Mouse (Mus musculus): ENCODE measurements around the gene Ddo. TPM values are rescaled to one million over a fixed set of nuclear protein-coding genes. Genes with fewer than 3 reads are reported as not detected.

Ddo gene
- polyA plus RNA-seq (2014; fragmentation: Nextera tagmentation; extraction: Ambion mirVana): 0.08 and 0.18 TPM in 2 replicates

DNA sequence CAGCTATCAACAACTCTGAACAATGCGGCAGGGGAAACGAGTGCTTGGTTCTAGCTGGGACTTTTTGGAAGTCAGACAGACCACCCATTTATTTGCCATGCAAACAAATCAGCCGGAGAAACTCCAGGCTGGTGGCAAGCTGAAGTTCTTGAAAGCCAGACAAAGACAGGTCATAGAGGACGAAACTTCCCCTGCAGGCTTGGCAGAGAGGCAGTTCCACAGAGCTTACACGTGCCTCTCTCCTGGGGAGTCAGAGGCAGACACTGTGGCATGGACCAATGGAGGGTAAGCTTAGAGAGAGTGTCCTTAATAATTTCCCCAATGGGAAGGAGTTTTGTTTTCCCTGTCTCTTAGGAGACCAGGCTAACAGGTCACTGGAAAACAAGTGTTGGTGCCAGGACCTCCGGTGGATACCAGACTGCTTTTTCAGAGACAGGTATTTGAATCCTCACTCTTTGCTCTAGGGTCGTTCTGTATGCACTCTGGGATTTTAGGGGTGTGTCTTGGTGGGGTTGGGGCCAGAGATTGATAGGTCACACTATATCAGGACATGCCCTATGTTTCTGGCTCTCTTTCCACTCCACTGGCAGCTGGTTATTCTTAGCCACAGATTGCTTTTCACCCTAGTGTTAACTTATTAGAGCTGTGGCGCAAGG lies at the start of gene Ddo:
Gene Ddo (plus strand): TSS at position 356 of the 656 bp plus-strand sequence.
- no peaks in the 10 kb centered on the region for H3K36me3 ChIP-seq (ENCODE audit: control insufficient read depth, insufficient read depth, low read length)
- H3K27me3 ChIP-seq (ENCODE audit: control insufficient read depth, insufficient read depth, low read length): no peaks in the 10 kb centered on the region
- WGBS: 80% methylated on average over 8 of the region's 8 CpGs
- no peak within 1 kb of the TSS for H3K27ac ChIP-seq (ENCODE audit: low read depth, low read length)
- H3K9me3 ChIP-seq (ENCODE audit: control insufficient read depth, low read length): no peaks in the 10 kb centered on the region
- no peak within 1 kb of the TSS for H3K4me2 ChIP-seq
- H3K4me1 ChIP-seq (ENCODE audit: control insufficient read depth, insufficient read depth, low read length): no peaks in the 10 kb centered on the region
- no peak within 1 kb of the TSS for H3K9ac ChIP-seq (ENCODE audit: low read length)
- no peak within 1 kb of the TSS for H3K4me3 ChIP-seq (ENCODE audit: low read depth, low read length)
- ATAC-seq (ENCODE audit: low FRiP score) (no peak), DNase-seq (ENCODE audit: low spot score, missing footprints) (no peak)

DNA sequence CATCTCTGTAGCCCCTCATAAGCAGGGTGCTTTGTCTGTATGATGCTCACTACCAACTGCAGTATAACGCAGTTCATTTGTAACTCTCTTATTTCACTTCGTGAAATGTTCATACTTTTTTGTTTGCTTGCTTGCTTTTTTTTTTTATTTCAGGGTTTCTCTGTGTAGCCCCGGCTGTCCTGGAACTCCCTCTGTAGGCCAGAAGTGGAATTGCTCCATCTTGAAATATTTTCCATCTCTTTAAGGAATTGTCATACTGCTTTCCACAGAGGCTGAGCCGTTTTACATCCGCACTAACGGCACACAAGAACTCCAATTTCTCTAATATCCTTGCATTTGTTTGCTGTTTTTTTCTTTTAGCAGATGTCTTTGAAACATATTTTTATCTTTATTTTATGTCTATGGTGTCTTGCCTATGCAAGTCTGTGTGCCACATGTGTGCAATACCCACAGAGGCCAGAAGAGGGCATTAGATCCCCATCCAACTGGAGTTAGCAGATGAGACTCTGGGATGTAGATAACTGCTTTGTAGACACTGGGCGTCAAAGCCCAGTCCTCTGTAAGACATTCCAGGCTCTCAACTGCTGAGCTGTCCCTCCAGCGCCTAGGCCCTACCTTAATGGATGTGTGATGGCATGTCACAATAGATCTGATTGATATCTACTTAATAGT lies 46.1 kb upstream of the Ddo start:
- no peak for ATAC-seq (ENCODE audit: low FRiP score)
- no peak overlapping the region for H3K27ac ChIP-seq (ENCODE audit: low read depth, low read length)
- peak; percentile 86 for DNase-seq (ENCODE audit: low spot score, missing footprints)
- no peak overlapping the region for H3K4me3 ChIP-seq (ENCODE audit: low read depth, low read length)
- H3K27me3 ChIP-seq (ENCODE audit: control insufficient read depth, insufficient read depth, low read length): no peaks in the 10 kb centered on the region
- peaks cover 3% of the 10 kb centered on the region; the same call in 1 of the 2 replicates for H3K9me3 ChIP-seq (ENCODE audit: control insufficient read depth, low read length)
- H3K4me2 ChIP-seq: no peak overlapping the region
- 81% methylated on average over 8 of the region's 8 CpGs for WGBS
- H3K4me1 ChIP-seq (ENCODE audit: control insufficient read depth, insufficient read depth, low read length): no peaks in the 10 kb centered on the region
- no peak overlapping the region for H3K9ac ChIP-seq (ENCODE audit: low read length)
- H3K36me3 ChIP-seq (ENCODE audit: control insufficient read depth, insufficient read depth, low read length): no peaks in the 10 kb centered on the region

DNA sequence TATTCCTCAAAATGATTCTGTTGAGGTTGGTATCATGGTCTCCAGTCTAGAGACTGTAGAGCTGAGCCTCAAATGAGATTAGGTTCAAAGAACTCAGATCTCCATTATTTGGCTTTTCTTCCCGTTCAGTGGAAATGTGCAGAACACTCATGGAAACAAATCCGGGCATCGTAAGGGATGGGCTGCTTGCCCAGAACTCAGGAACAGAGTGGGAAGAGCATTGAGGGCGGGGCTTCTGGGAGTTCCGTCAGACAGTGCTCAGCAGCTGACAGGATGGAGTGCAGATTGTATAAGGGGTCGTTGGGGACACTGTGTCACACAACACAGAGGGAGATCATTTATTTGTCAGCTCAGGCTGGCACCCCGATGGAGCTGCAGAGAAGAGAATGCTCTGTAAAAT lies 37.6 kb upstream of the Ddo start:
- WGBS: 82% methylated on average over 7 of the region's 7 CpGs
- Histone ChIP-seq H3K36me3 (ENCODE audit: control insufficient read depth, insufficient read depth, low read length) (no peaks in the 10 kb centered on the region), H3K9me3 (ENCODE audit: control insufficient read depth, low read length) (no peaks in the 10 kb centered on the region)

DNA sequence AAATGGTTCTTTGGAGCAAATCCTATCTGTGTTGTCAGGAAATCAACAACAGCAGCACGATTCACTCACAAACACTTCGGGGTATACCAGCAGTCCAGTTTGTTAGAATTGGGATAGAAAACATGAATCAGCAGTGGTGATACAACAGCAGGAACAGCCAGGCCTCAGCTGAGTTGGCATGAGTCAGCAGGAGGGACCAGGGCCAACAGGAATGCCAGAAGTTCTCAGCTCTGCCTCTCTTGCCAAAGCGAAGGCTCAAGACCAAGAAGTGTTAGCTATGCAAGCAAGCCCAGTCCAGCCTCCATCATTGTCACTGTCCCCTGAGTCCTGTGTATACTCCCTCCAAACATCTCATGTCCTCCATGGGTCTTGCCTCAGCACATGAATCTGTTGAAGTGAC lies 32.6 kb upstream of the Ddo start:
- DNase-seq (ENCODE audit: low spot score, missing footprints) (no peak), ATAC-seq (ENCODE audit: low FRiP score) (no peak)
- H3K27ac ChIP-seq (ENCODE audit: low read depth, low read length): no peak overlapping the region
- no peaks in the 10 kb centered on the region for H3K9me3 ChIP-seq (ENCODE audit: control insufficient read depth, low read length)
- WGBS: 88% methylated on average over 3 of the region's 3 CpGs
- no peak overlapping the region for H3K4me3 ChIP-seq (ENCODE audit: low read depth, low read length)
- no peaks in the 10 kb centered on the region for H3K36me3 ChIP-seq (ENCODE audit: control insufficient read depth, insufficient read depth, low read length)
- H3K9ac ChIP-seq (ENCODE audit: low read length): no peak overlapping the region
- no peaks in the 10 kb centered on the region for H3K4me1 ChIP-seq (ENCODE audit: control insufficient read depth, insufficient read depth, low read length)
- H3K27me3 ChIP-seq (ENCODE audit: control insufficient read depth, insufficient read depth, low read length): no peaks in the 10 kb centered on the region
- no peak overlapping the region for H3K4me2 ChIP-seq

More for the DNA sequence above, 37.6 kb upstream of the Ddo start:
- DNase-seq (ENCODE audit: low spot score, missing footprints): no peak
- no peak overlapping the region for H3K9ac ChIP-seq (ENCODE audit: low read length)
- no peak overlapping the region for H3K4me3 ChIP-seq (ENCODE audit: low read depth, low read length)
- no peak overlapping the region for H3K27ac ChIP-seq (ENCODE audit: low read depth, low read length)
- H3K4me1 ChIP-seq (ENCODE audit: control insufficient read depth, insufficient read depth, low read length): no peaks in the 10 kb centered on the region
- no peak overlapping the region for H3K4me2 ChIP-seq
- ATAC-seq (ENCODE audit: low FRiP score): no peak
- H3K27me3 ChIP-seq (ENCODE audit: control insufficient read depth, insufficient read depth, low read length): no peaks in the 10 kb centered on the region

DNA sequence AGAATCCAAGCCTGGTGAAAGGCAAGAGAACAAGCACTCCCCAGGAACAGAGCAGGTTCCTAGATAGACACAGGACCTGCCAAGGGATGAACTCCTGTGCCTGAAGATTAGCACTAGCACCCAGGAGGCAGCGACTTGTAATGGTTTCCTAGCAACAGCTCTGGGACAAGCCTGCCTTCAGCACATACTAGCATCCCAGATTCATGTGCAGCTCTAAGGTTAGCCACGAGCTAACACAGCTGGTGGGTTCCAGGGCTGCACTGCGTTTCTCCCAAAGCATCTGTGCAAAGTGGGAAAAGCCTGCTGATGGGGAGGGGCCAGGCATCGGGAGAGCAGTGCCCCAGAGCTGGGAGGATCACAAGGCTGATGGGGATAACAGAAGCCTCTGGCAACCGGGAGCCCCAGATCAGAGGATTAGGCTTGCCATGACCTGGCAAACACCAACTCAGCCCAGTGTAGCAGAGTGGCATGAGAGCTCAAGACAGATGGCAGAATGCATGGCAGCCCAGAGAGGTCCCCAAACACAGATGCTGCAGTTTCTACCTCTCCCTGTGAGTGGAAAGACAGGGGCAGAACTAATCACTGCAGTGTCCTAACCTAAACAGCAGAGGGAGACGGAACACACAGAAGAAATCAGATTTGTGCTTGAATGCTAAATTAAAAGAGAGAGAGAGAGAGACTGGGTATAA lies 25.0 kb upstream of the Ddo start:
- ATAC-seq (ENCODE audit: low FRiP score) (no peak), DNase-seq (ENCODE audit: low spot score, missing footprints) (no peak)
- Histone ChIP-seq H3K9me3 (ENCODE audit: control insufficient read depth, low read length) (peaks cover 3% of the 10 kb centered on the region; the same call in 1 of the 2 replicates), H3K36me3 (ENCODE audit: control insufficient read depth, insufficient read depth, low read length) (no peaks in the 10 kb centered on the region), H3K27ac (ENCODE audit: low read depth, low read length) (no peak overlapping the region), H3K4me2 (no peak overlapping the region), H3K27me3 (ENCODE audit: control insufficient read depth, insufficient read depth, low read length) (no peaks in the 10 kb centered on the region), H3K4me1 (ENCODE audit: control insufficient read depth, insufficient read depth, low read length) (no peaks in the 10 kb centered on the region), H3K4me3 (ENCODE audit: low read depth, low read length) (no peak overlapping the region), H3K9ac (ENCODE audit: low read length) (no peak overlapping the region)
- 47% methylated on average over 6 of the region's 6 CpGs for WGBS

DNA sequence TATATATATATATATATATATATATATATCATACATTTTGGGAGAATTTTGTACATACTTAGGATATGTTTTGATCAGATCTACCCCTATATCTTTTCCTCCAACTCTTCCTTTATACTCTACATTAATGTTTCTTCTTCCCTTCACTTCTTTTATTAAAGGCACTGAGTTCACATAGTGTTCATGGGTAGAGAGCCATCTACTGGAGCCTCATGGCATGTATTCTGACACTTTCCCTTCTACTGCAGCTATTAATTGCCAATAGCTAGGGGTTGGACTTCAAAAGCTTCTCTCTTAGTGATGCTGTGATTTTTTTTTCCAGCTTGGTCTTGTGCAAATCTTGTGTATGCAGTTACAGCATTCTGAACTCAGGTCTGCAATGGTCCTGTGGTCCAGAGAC lies 11.8 kb upstream of the Ddo start:
- ATAC-seq (ENCODE audit: low FRiP score): no peak
- Histone ChIP-seq H3K9me3 (ENCODE audit: control insufficient read depth, low read length) (no peaks in the 10 kb centered on the region), H3K9ac (ENCODE audit: low read length) (no peak overlapping the region), H3K4me2 (no peak overlapping the region), H3K27ac (ENCODE audit: low read depth, low read length) (no peak overlapping the region), H3K4me3 (ENCODE audit: low read depth, low read length) (no peak overlapping the region), H3K27me3 (ENCODE audit: control insufficient read depth, insufficient read depth, low read length) (no peaks in the 10 kb centered on the region), H3K4me1 (ENCODE audit: control insufficient read depth, insufficient read depth, low read length) (no peaks in the 10 kb centered on the region), H3K36me3 (ENCODE audit: control insufficient read depth, insufficient read depth, low read length) (no peaks in the 10 kb centered on the region)
- DNase-seq (ENCODE audit: low spot score, missing footprints): no peak

DNA sequence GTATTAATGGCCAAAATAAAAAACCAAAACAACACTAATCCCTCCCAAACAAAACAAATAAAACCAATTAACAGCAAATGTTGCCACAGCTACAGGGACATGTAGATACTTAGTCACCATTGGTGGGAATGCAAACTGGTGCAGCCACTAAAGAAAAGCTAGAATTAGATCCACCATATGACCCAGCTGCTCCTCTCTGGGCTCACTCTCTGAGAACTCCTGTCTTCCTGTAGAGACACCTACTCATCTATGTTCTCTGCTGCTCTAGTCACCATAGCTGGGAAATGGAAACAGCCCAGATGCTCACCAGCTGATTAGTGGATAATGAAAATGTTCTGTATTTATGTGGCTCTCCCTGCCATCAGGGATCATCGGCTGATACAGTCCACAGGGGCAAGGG lies 10.1 kb upstream of the Ddo start:
- Histone ChIP-seq H3K27ac (ENCODE audit: low read depth, low read length) (no peak overlapping the region), H3K36me3 (ENCODE audit: control insufficient read depth, insufficient read depth, low read length) (no peaks in the 10 kb centered on the region), H3K27me3 (ENCODE audit: control insufficient read depth, insufficient read depth, low read length) (no peaks in the 10 kb centered on the region), H3K4me2 (no peak overlapping the region), H3K9me3 (ENCODE audit: control insufficient read depth, low read length) (no peaks in the 10 kb centered on the region), H3K9ac (ENCODE audit: low read length) (no peak overlapping the region), H3K4me1 (ENCODE audit: control insufficient read depth, insufficient read depth, low read length) (no peaks in the 10 kb centered on the region), H3K4me3 (ENCODE audit: low read depth, low read length) (no peak overlapping the region)
- DNase-seq (ENCODE audit: low spot score, missing footprints): no peak
- 77% methylated on average over 1 of the region's 1 CpGs for WGBS
- ATAC-seq (ENCODE audit: low FRiP score): no peak

DNA sequence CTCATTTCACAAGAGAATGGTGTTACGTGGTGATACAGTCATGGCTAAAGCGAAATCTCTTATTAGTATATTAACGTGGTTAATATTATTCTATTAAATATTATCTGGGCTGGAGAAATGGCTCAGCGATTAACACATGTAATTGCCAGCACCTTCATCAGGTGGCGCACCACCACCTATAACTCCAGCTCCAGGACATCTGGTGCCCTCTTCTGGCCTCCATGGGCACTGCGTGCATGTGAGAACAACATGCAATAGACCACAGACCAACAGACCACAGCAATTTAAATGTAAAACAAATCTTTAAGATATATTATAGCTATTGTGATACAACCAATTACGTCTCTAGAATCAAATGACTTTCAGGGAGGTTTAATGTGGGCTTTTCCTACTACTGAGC lies 671 bp upstream of the Ddo start:
- 72% methylated on average over 7 of the region's 7 CpGs for WGBS
- Histone ChIP-seq H3K36me3 (ENCODE audit: control insufficient read depth, insufficient read depth, low read length) (no peaks in the 10 kb centered on the region), H3K27ac (ENCODE audit: low read depth, low read length) (no peak overlapping the region), H3K9ac (ENCODE audit: low read length) (no peak overlapping the region), H3K4me2 (no peak overlapping the region), H3K27me3 (ENCODE audit: control insufficient read depth, insufficient read depth, low read length) (no peaks in the 10 kb centered on the region), H3K9me3 (ENCODE audit: control insufficient read depth, low read length) (no peaks in the 10 kb centered on the region), H3K4me3 (ENCODE audit: low read depth, low read length) (no peak overlapping the region), H3K4me1 (ENCODE audit: control insufficient read depth, insufficient read depth, low read length) (no peaks in the 10 kb centered on the region)
- DNase-seq (ENCODE audit: low spot score, missing footprints): no peak
- no peak for ATAC-seq (ENCODE audit: low FRiP score)

DNA sequence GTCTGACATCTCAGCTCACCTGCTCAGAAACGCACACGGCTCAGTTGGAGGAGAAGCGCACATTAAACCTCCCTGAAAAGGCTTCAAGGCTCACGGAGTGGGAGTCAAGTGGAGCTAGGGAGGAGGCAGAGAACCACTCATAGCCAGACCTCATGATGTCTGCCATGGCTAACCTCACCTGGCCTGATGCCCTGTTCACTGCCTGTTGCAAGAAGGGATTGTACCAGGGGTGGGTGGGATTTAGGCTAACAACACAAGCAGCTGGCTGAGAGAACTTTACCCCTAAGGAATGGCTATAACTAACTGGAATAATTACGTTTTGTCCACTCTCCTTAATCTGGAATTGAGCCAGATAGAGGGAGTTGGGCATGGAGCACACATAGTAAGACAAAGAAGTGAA lies 646 bp downstream of the Ddo start:
- no peaks in the 10 kb centered on the region for H3K4me1 ChIP-seq (ENCODE audit: control insufficient read depth, insufficient read depth, low read length)
- H3K9ac ChIP-seq (ENCODE audit: low read length): no peak overlapping the region
- no peak overlapping the region for H3K4me3 ChIP-seq (ENCODE audit: low read depth, low read length)
- H3K36me3 ChIP-seq (ENCODE audit: control insufficient read depth, insufficient read depth, low read length): no peaks in the 10 kb centered on the region
- WGBS: 87% methylated on average over 5 of the region's 5 CpGs
- no peaks in the 10 kb centered on the region for H3K9me3 ChIP-seq (ENCODE audit: control insufficient read depth, low read length)
- no peak for DNase-seq (ENCODE audit: low spot score, missing footprints)
- no peak overlapping the region for H3K4me2 ChIP-seq
- H3K27ac ChIP-seq (ENCODE audit: low read depth, low read length): no peak overlapping the region
- no peaks in the 10 kb centered on the region for H3K27me3 ChIP-seq (ENCODE audit: control insufficient read depth, insufficient read depth, low read length)
- no peak for ATAC-seq (ENCODE audit: low FRiP score)
